Mouse (Mus musculus) midbrain, embryonic 10.5 days (tissue): ENCODE data around the gene Trank1. TPM values are rescaled to one million over a fixed set of nuclear protein-coding genes. Genes with fewer than 3 reads are reported as not detected.

Experiments used
- DNase-seq: peaks from one replicate; pipeline ENCODE4 v3.0.0-alpha.2; 2017; ENCODE audit warnings: low spot score
- H3K27ac ChIP-seq: fragments of 300-500 bp; sonication (generic); replicated peaks from 2 replicates; pipeline ENCODE4 v1.5.1; 2016; ENCODE audit warnings: mild to moderate bottlenecking
- H3K27me3 ChIP-seq: fragments of 300-500 bp; sonication (generic); 2 replicates; pipeline ENCODE4 v1.6.1; 2016; ENCODE audit warnings: low read depth, mild to moderate bottlenecking; ENCODE audit not compliant: poor library complexity, severe bottlenecking
- H3K36me3 ChIP-seq: fragments of 300-500 bp; sonication (generic); 2 replicates; pipeline ENCODE4 v1.6.1; 2016; ENCODE audit warnings: mild to moderate bottlenecking, moderate library complexity
- H3K4me1 ChIP-seq: fragments of 300-500 bp; sonication (generic); 2 replicates; pipeline ENCODE4 v1.6.1; 2016
- H3K4me3 ChIP-seq: fragments of 300-500 bp; sonication (generic); 2 replicates; pipeline ENCODE4 v1.5.1; 2016; ENCODE audit warnings: mild to moderate bottlenecking, moderate library complexity
- H3K9me3 ChIP-seq: fragments of 300-500 bp; sonication (generic); replicated peaks from 2 replicates; pipeline ENCODE4 v1.6.1; 2016; ENCODE audit warnings: mild to moderate bottlenecking
- WGBS: fragments of 180-500 bp; shearing (Covaris S2); methylation state at CpG from one replicate; pipeline ENCODE4 v1.1.7; 2016; 5-methylcytosine and 5-hydroxymethylcytosine counted together
- polyA plus RNA-seq: library from polyadenylated mRNA; unstranded; fragments of >200 nt; fragmentation: Nextera tagmentation; extraction: Ambion mirVana; gene quantifications from 2 replicates; pipeline ENCODE4 v1.2.1, GENCODE M21; 2016

Trank1 gene
- polyA plus RNA-seq, 1 experiment from 2014 or later = 0.05 TPM

- WGBS = 77% methylated on average over 5 of the region's 5 CpGs
- no peak for DNase-seq
- Histone ChIP-seq H3K27ac (no peak overlapping the region), H3K27me3 (no peaks in the 10 kb centered on the region), H3K4me1 (peaks cover 16% of the 10 kb centered on the region), H3K4me3 (no peak overlapping the region), H3K9me3 (no peaks in the 10 kb centered on the region), H3K36me3 (no peaks in the 10 kb centered on the region)
Measured at GRCm38 (mm10) chr9:111422567-111422966, 111.0 kb downstream of the Trank1 start.

- peak; percentile 38 for DNase-seq
- H3K27ac ChIP-seq = no peak overlapping the region
- no peak overlapping the region for H3K4me3 ChIP-seq
- no peaks in the 10 kb centered on the region for H3K36me3 ChIP-seq
- 54% methylated on average over 6 of the region's 6 CpGs for WGBS
- H3K9me3 ChIP-seq = no peaks in the 10 kb centered on the region
- H3K27me3 ChIP-seq = no peaks in the 10 kb centered on the region
- peaks cover 16% of the 10 kb centered on the region for H3K4me1 ChIP-seq
Measured at GRCm38 (mm10) chr9:111425113-111425512, 113.6 kb downstream of the Trank1 start.

GRCm38 (mm10) chr9:111425952-111426351 lies 114.4 kb downstream of the Trank1 start:
- Histone ChIP-seq H3K4me1 (peaks cover 16% of the 10 kb centered on the region), H3K4me3 (no peak overlapping the region), H3K27me3 (no peaks in the 10 kb centered on the region), H3K36me3 (no peaks in the 10 kb centered on the region), H3K27ac (no peak overlapping the region), H3K9me3 (no peaks in the 10 kb centered on the region)
- DNase-seq = no peak
- 80% methylated on average over 4 of the region's 4 CpGs for WGBS

GRCm38 (mm10) chr9:111427891-111428555 lies 116.5 kb downstream of the Trank1 start:
- H3K36me3 ChIP-seq = no peaks in the 10 kb centered on the region
- DNase-seq = no peak
- no peak overlapping the region for H3K27ac ChIP-seq
- H3K4me3 ChIP-seq = no peak overlapping the region
- H3K4me1 ChIP-seq = peaks cover 16% of the 10 kb centered on the region
- WGBS = 84% methylated on average over 9 of the region's 9 CpGs
- no peaks in the 10 kb centered on the region for H3K27me3 ChIP-seq
- no peaks in the 10 kb centered on the region for H3K9me3 ChIP-seq

- WGBS = 89% methylated on average over 8 of the region's 8 CpGs
Measured at GRCm38 (mm10) chr9:111428698-111429362, 117.3 kb downstream of the Trank1 start.

GRCm38 (mm10) chr9:111429363-111429750 lies 117.8 kb downstream of the Trank1 start:
- Histone ChIP-seq H3K4me1 (peaks cover 16% of the 10 kb centered on the region), H3K36me3 (no peaks in the 10 kb centered on the region), H3K9me3 (no peaks in the 10 kb centered on the region), H3K27ac (no peak overlapping the region), H3K4me3 (no peak overlapping the region), H3K27me3 (no peaks in the 10 kb centered on the region)
- WGBS = 70% methylated on average over 2 of the region's 2 CpGs
- no peak for DNase-seq

More at GRCm38 (mm10) chr9:111428698-111429362, 117.3 kb downstream of the Trank1 start:
- H3K36me3 ChIP-seq = no peaks in the 10 kb centered on the region
- H3K27me3 ChIP-seq = no peaks in the 10 kb centered on the region
- H3K27ac ChIP-seq = no peak overlapping the region
- no peaks in the 10 kb centered on the region for H3K9me3 ChIP-seq
- no peak overlapping the region for H3K4me3 ChIP-seq
- no peak for DNase-seq
- peaks cover 16% of the 10 kb centered on the region for H3K4me1 ChIP-seq

GRCm38 (mm10) chr9:111435429-111435828 lies 123.9 kb downstream of the Trank1 start:
- peaks cover 12% of the 10 kb centered on the region for H3K4me1 ChIP-seq
- H3K4me3 ChIP-seq = no peak overlapping the region
- peaks cover 36% of the 10 kb centered on the region for H3K27me3 ChIP-seq
- no peaks in the 10 kb centered on the region for H3K9me3 ChIP-seq
- no peak overlapping the region for H3K27ac ChIP-seq
- no peak for DNase-seq
- H3K36me3 ChIP-seq = no peaks in the 10 kb centered on the region
- WGBS = 98% methylated on average over 2 of the region's 2 CpGs

GRCm38 (mm10) chr9:111438904-111439835 lies 127.6 kb downstream of the Trank1 start, which contains the start of gene Dclk3:
Dclk3 (plus strand) TSS chr9:111439081.
- Histone ChIP-seq H3K9me3 (no peaks in the 10 kb centered on the region), H3K4me3 (peak within 1 kb of the TSS; percentile 63), H3K36me3 (no peaks in the 10 kb centered on the region), H3K4me1 (peaks cover 12% of the 10 kb centered on the region), H3K27me3 (peaks cover 48% of the 10 kb centered on the region), H3K27ac (peak within 1 kb of the TSS; percentile 38; the same call in 1 of the 2 replicates)
- DNase-seq = peak; percentile 32
- 5% methylated on average over 50 of the region's 57 CpGs for WGBS

GRCm38 (mm10) chr9:111439836-111440201 lies 128.3 kb downstream of the Trank1 start:
- H3K4me3 ChIP-seq = no peak overlapping the region
- peaks cover 12% of the 10 kb centered on the region for H3K4me1 ChIP-seq
- H3K27me3 ChIP-seq = peaks cover 48% of the 10 kb centered on the region
- no peak overlapping the region for H3K27ac ChIP-seq
- DNase-seq = no peak
- WGBS = 53% methylated on average over 8 of the region's 8 CpGs
- no peaks in the 10 kb centered on the region for H3K9me3 ChIP-seq
- no peaks in the 10 kb centered on the region for H3K36me3 ChIP-seq

- no peak overlapping the region for H3K27ac ChIP-seq
- H3K4me3 ChIP-seq = no peak overlapping the region
- WGBS = 80% methylated on average over 6 of the region's 6 CpGs
- H3K4me1 ChIP-seq = peaks cover 12% of the 10 kb centered on the region
- DNase-seq = no peak
- H3K27me3 ChIP-seq = peaks cover 48% of the 10 kb centered on the region
- H3K9me3 ChIP-seq = no peaks in the 10 kb centered on the region
- H3K36me3 ChIP-seq = no peaks in the 10 kb centered on the region
Measured at GRCm38 (mm10) chr9:111440446-111440845, 128.9 kb downstream of the Trank1 start.

- whole genome bisulfite sequencing = 83% methylated on average over 2 of the region's 2 CpGs
- no peak for DNase-seq
- H3K27ac ChIP-seq = no peak overlapping the region
- peaks cover 12% of the 10 kb centered on the region for H3K4me1 ChIP-seq
- H3K9me3 ChIP-seq = no peaks in the 10 kb centered on the region
- no peak overlapping the region for H3K4me3 ChIP-seq
- H3K36me3 ChIP-seq = no peaks in the 10 kb centered on the region
- peaks cover 48% of the 10 kb centered on the region for H3K27me3 ChIP-seq
Measured at GRCm38 (mm10) chr9:111441151-111441550, 129.6 kb downstream of the Trank1 start.
